In genomic region chr6:48582037-48582436, GRCm38 (mm10) we compare ENCODE assay signal across 9 mouse cellular contexts. TPM values are rescaled to one million over a fixed set of nuclear protein-coding genes. Genes with fewer than 3 reads are reported as not detected.
A peak's percentile ranks its signal among the peaks of the same experiment; 100 is the strongest.
DNase-seq lines count a peak whose midpoint lies in the region; ATAC-seq and TF ChIP-seq lines count a peak whose summit lies in the region.
"Had no signal": no experiment of that assay in that cellular context is flagged by ENCODE, and none has a peak within 500 bp of the region (broad histone marks: within the 10 kb centered on the region; RNA-seq: fewer than 3 reads in every experiment).

No protein-coding gene starts in this region.

- H3K27ac ChIP-seq in heart, adult 2 months, result no peak overlapping the region
- H3K27ac ChIP-seq in heart, embryonic 11.5 days (ENCODE audit: low read depth, low read length), result no peak overlapping the region
- H3K27ac ChIP-seq: neural tube, embryonic 13.5 days had no signal

- H3K79me2 ChIP-seq in heart, adult 2 months (replicated peaks; ENCODE audit: control insufficient read depth, insufficient read depth, low read length), result no peaks in the 10 kb centered on the region

- no peak overlapping the region for H3K4me2 ChIP-seq in heart, embryonic 11.5 days
- H3K4me2 ChIP-seq: neural tube, embryonic 13.5 days had no signal

- no peak overlapping the region for H3K9ac ChIP-seq in heart, adult 2 months (ENCODE audit: low read depth, low read length)
- H3K9ac ChIP-seq in heart, embryonic 11.5 days (ENCODE audit: low read depth, low read length), result no peak overlapping the region
- H3K9ac ChIP-seq: neural tube, embryonic 13.5 days had no signal

- intact Hi-C loops in heart, adult 2 months (cut with DNase I), result loop anchor here (1.0 to 5.0 kb wide), 2 partner anchors 40 to 60 kb away; no protein-coding TSS in a partner anchor

- DNase-seq in heart, adult 2 months, result no peak
- peak; percentile 31 for DNase-seq in right cerebral cortex, postnatal 4 days
- DNase-seq in right cerebral cortex, adult 18-20 months, result no peak
- DNase-seq in embryo, embryonic 10.5 days (ENCODE audit: low spot score), result peak; percentile 88
- peak; percentile 65 for DNase-seq in lung, postnatal 14 days
- peak; percentile 47 for DNase-seq in retina, postnatal 7 days (ENCODE audit: low read depth, low spot score)
- DNase-seq in gastrocnemius, postnatal 25 days, result no peak

- no peak for TF ChIP-seq EP300 in heart, adult 2 months (IDR thresholded peaks at IDR 0.05; ENCODE audit: insufficient read depth, low read depth, low read length)

- no peaks in the 10 kb centered on the region for H3K9me3 ChIP-seq in heart, embryonic 11.5 days (replicated peaks; ENCODE audit: control insufficient read depth, low read length)
- H3K9me3 ChIP-seq: neural tube, embryonic 13.5 days had no signal

- peak; percentile 97 for TF ChIP-seq CTCF in heart, adult 2 months (IDR thresholded peaks at IDR 0.05)

- 79% methylated on average over 3 of the region's 3 CpGs for WGBS in heart, adult 2 months
- WGBS in heart, embryonic 11.5 days (ENCODE audit: insufficient replicate concordance), result 63% methylated on average over 3 of the region's 3 CpGs

- ATAC-seq in heart, embryonic 11.5 days (replicated peaks; ENCODE audit: insufficient number of reproducible peaks, low FRiP score, low TSS enrichment), result no peak

- no peak overlapping the region for H3K4me3 ChIP-seq in heart, adult 2 months
- no peak overlapping the region for H3K4me3 ChIP-seq in heart, embryonic 11.5 days (ENCODE audit: low read depth, low read length)
- H3K4me3 ChIP-seq: neural tube, embryonic 13.5 days had no signal

- no peak for TF ChIP-seq POLR2A in heart, adult 2 months (IDR thresholded peaks at IDR 0.05; ENCODE audit: insufficient read depth, low read depth, low read length)

- H3K4me1 ChIP-seq in heart, adult 2 months (ENCODE audit: control insufficient read depth, insufficient read depth, low read length), result peaks cover 3% of the 10 kb centered on the region
- peaks cover 6% of the 10 kb centered on the region; the same call in 1 of the 2 replicates for H3K4me1 ChIP-seq in heart, embryonic 11.5 days (ENCODE audit: control insufficient read depth, insufficient read depth, low read length)
- H3K4me1 ChIP-seq: neural tube, embryonic 13.5 days had no signal

- no peaks in the 10 kb centered on the region for H3K36me3 ChIP-seq in heart, adult 2 months (ENCODE audit: control insufficient read depth, insufficient read depth, low read length)
- H3K36me3 ChIP-seq in heart, embryonic 11.5 days (ENCODE audit: control insufficient read depth, insufficient read depth, low read length), result no peaks in the 10 kb centered on the region
- H3K36me3 ChIP-seq: neural tube, embryonic 13.5 days had no signal

- no peaks in the 10 kb centered on the region for H3K27me3 ChIP-seq in heart, adult 2 months (ENCODE audit: control insufficient read depth, insufficient read depth, low read length)
- no peaks in the 10 kb centered on the region for H3K27me3 ChIP-seq in heart, embryonic 11.5 days (ENCODE audit: control insufficient read depth, insufficient read depth, low read length)
- H3K27me3 ChIP-seq: neural tube, embryonic 13.5 days had no signal

RNA-seq across cellular contexts. Expression of gene Gm45021, which starts 7.4 kb away (rescaled TPM):
- total RNA-seq in heart, adult 2 months (2021), result not detected
- polyA plus RNA-seq in heart, adult 2 months (2012; rRNA removed), result not detected in 2 replicates
- 0.77 and 1.3 TPM in 2 replicates for polyA plus RNA-seq in heart, embryonic 11.5 days (2014; fragmentation: Nextera tagmentation; extraction: Ambion mirVana)
- not detected for total RNA-seq in gastrocnemius, postnatal 25 days (2021)
- polyA plus RNA-seq: neural tube, embryonic 13.5 days had no signal

RNA-seq across cellular contexts. Expression of gene Rarres2, which starts 9.4 kb away (rescaled TPM):
- 10 to 100 TPM; 70.9 to 82.4 TPM for total RNA-seq in heart, adult 2 months (2021)
- polyA plus RNA-seq in heart, adult 2 months (2012; rRNA removed), result 93.7 and 99.3 TPM in 2 replicates
- polyA plus RNA-seq in heart, embryonic 11.5 days (2014; fragmentation: Nextera tagmentation; extraction: Ambion mirVana), result 16.4 and 18.3 TPM in 2 replicates
- 10 to 100 TPM; 19.7 to 35.5 TPM for total RNA-seq in gastrocnemius, postnatal 25 days (2021)

RNA-seq across cellular contexts. Expression of gene Repin1, which starts 11.6 kb away (rescaled TPM):
- total RNA-seq in heart, adult 2 months (2021), result 10 to 100 TPM; 30.0 to 33.2 TPM
- polyA plus RNA-seq in heart, adult 2 months (2012; rRNA removed), result 27.7 and 33.1 TPM in 2 replicates
- 22.0 and 26.5 TPM in 2 replicates for polyA plus RNA-seq in heart, embryonic 11.5 days (2014; fragmentation: Nextera tagmentation; extraction: Ambion mirVana)
- 10 to 100 TPM; 21.0 to 23.0 TPM for total RNA-seq in gastrocnemius, postnatal 25 days (2021)

RNA-seq across cellular contexts. Expression of gene Gm44965, which starts 11.7 kb away (rescaled TPM):
- total RNA-seq in heart, adult 2 months (2021), result not detected
- not detected in 2 replicates for polyA plus RNA-seq in heart, adult 2 months (2012; rRNA removed)
- polyA plus RNA-seq in heart, embryonic 11.5 days (2014; fragmentation: Nextera tagmentation; extraction: Ambion mirVana), result not detected in 2 replicates
- 1 to 10 TPM in 1 of 2 experiments, not detected in 1; 1.5 TPM for total RNA-seq in gastrocnemius, postnatal 25 days (2021)
- polyA plus RNA-seq: neural tube, embryonic 13.5 days had no signal

RNA-seq across cellular contexts. Expression of gene Zfp775, which starts 19.8 kb away (rescaled TPM):
- 10 to 100 TPM; 11.8 to 12.9 TPM for total RNA-seq in heart, adult 2 months (2021)
- polyA plus RNA-seq in heart, adult 2 months (2012; rRNA removed), result 6.2 and 7.0 TPM in 2 replicates
- polyA plus RNA-seq in heart, embryonic 11.5 days (2014; fragmentation: Nextera tagmentation; extraction: Ambion mirVana), result 5.8 and 6.0 TPM in 2 replicates
- total RNA-seq in gastrocnemius, postnatal 25 days (2021), result 1 to 10 TPM; 6.5 to 6.9 TPM

Comparison
In these comparisons a context has a peak if more than half of its experiments do, and no peak if none do; other contexts are left out.
1. DNase-seq: peak in right cerebral cortex, postnatal 4 days (single experiment), embryo, embryonic 10.5 days (single experiment), lung, postnatal 14 days (single experiment) and retina, postnatal 7 days (single experiment); none in heart, adult 2 months (0 of 2), right cerebral cortex, adult 18-20 months (single experiment) and gastrocnemius, postnatal 25 days (single experiment).